Mouse (Mus musculus) bone marrow, adult 2 months (tissue): ENCODE data around the gene Irgm2.

Experiments used
- CTCF ChIP-seq: fragments of 200-500 bp; IDR thresholded peaks from 2 replicates; pipeline ENCODE4 v1.5.1; 2011; ENCODE audit warnings: low read length, control low read depth; ENCODE audit not compliant: control insufficient read depth, insufficient read depth
- POLR2A ChIP-seq: fragments of 200-500 bp; IDR thresholded peaks from 2 replicates; pipeline ENCODE4 v1.6.1; 2011; ENCODE audit warnings: low read depth, mild to moderate bottlenecking, control low read depth, low read length, borderline replicate concordance; ENCODE audit not compliant: control insufficient read depth

- no peak for TF ChIP-seq POLR2A
- peak; percentile 98 for TF ChIP-seq CTCF
These were observed 26.2 kb downstream of the Irgm2 start for GRCm38 (mm10) chr11:58225655-58226054.
